Mouse (Mus musculus): ENCODE measurements around the gene Sord. TPM values are rescaled to one million over a fixed set of nuclear protein-coding genes. Genes with fewer than 3 reads are reported as not detected.

Sord gene
- polyA plus RNA-seq, 1 experiment from 2014 or later = 68.1 TPM

GRCm38 (mm10) chr2:122309647-122310046 is 75.1 kb downstream of the Sord start:
- WGBS = 40% methylated on average over 3 of the region's 3 CpGs
- Histone ChIP-seq H3K4me3 (replicated peaks) (no peak overlapping the region), H3K27ac (no peak overlapping the region), H3K4me2 (replicated peaks) (no peak overlapping the region), H3K27me3 (replicated peaks) (peaks cover 62% of the 10 kb centered on the region), H3K9ac (no peak overlapping the region), H3K9me3 (no peaks in the 10 kb centered on the region), H3K4me1 (replicated peaks) (peaks cover 11% of the 10 kb centered on the region), H3K36me3 (no peaks in the 10 kb centered on the region)
- ATAC-seq = no peak

- no peak for ATAC-seq
- Histone ChIP-seq H3K36me3 (no peaks in the 10 kb centered on the region), H3K9ac (no peak overlapping the region), H3K9me3 (no peaks in the 10 kb centered on the region), H3K27ac (no peak overlapping the region), H3K4me1 (replicated peaks) (peaks cover 11% of the 10 kb centered on the region), H3K4me2 (replicated peaks) (no peak overlapping the region), H3K4me3 (replicated peaks) (no peak overlapping the region), H3K27me3 (replicated peaks) (peaks cover 56% of the 10 kb centered on the region)
- 65% methylated on average over 2 of the region's 2 CpGs for WGBS
These were observed 77.0 kb downstream of the Sord start for GRCm38 (mm10) chr2:122311561-122311960.

GRCm38 (mm10) chr2:122312722-122313417 is 78.3 kb downstream of the Sord start:
- peaks cover 11% of the 10 kb centered on the region for H3K4me1 ChIP-seq (replicated peaks)
- peak overlapping the region; percentile 69 for H3K4me2 ChIP-seq (replicated peaks)
- 4% methylated on average over 27 of the region's 27 CpGs for WGBS
- no peaks in the 10 kb centered on the region for H3K9me3 ChIP-seq
- H3K4me3 ChIP-seq (replicated peaks) = peak overlapping the region; percentile 29
- peaks cover 47% of the 10 kb centered on the region for H3K27me3 ChIP-seq (replicated peaks)
- H3K27ac ChIP-seq = no peak overlapping the region
- peak; percentile 72 for ATAC-seq
- no peaks in the 10 kb centered on the region for H3K36me3 ChIP-seq
- no peak overlapping the region for H3K9ac ChIP-seq

- H3K4me3 ChIP-seq (replicated peaks) = peak within 1 kb of the TSS; percentile 29
- ATAC-seq = peak; percentile 62
- H3K27ac ChIP-seq = no peak within 1 kb of the TSS
- peaks cover 11% of the 10 kb centered on the region for H3K4me1 ChIP-seq (replicated peaks)
- H3K4me2 ChIP-seq (replicated peaks) = peak within 1 kb of the TSS; percentile 69
- H3K9ac ChIP-seq = no peak within 1 kb of the TSS
- WGBS = 4% methylated on average over 24 of the region's 24 CpGs
- peaks cover 45% of the 10 kb centered on the region for H3K27me3 ChIP-seq (replicated peaks)
- no peaks in the 10 kb centered on the region for H3K9me3 ChIP-seq
- H3K36me3 ChIP-seq = no peaks in the 10 kb centered on the region
These were observed 79.0 kb downstream of the Sord start, which contains the start of gene Duoxa1 for GRCm38 (mm10) chr2:122313536-122313935. Gene Duoxa1, minus strand, starts transcription at chr2:122313730.

Other genes starting within 250 kb of the Sord start
- gene Eif3j1, start 206.2 kb upstream of the Sord start, polyA plus RNA-seq (2015; fragmentation: Nextera tagmentation; extraction: Ambion mirVana) = 9.6 and 10.6 TPM in 2 replicates
- 8.5 TPM in 2 replicates for gene Spg11, start 116.4 kb upstream of the Sord start, polyA plus RNA-seq (2015; fragmentation: Nextera tagmentation; extraction: Ambion mirVana)
- 367 and 406 TPM in 2 replicates for gene B2m, start 87.1 kb upstream of the Sord start, polyA plus RNA-seq (2015; fragmentation: Nextera tagmentation; extraction: Ambion mirVana)
- gene Trim69, start 74.0 kb upstream of the Sord start, polyA plus RNA-seq (2015; fragmentation: Nextera tagmentation; extraction: Ambion mirVana) = 0.09 TPM in 1 of 2 replicates, not detected in the other
- gene Patl2, start 48.6 kb upstream of the Sord start, polyA plus RNA-seq (2015; fragmentation: Nextera tagmentation; extraction: Ambion mirVana) = not detected in 2 replicates
- not detected in 2 replicates for gene Terb2, start 48.5 kb upstream of the Sord start, polyA plus RNA-seq (2015; fragmentation: Nextera tagmentation; extraction: Ambion mirVana)
- gene Duox2, start 63.7 kb downstream of the Sord start, polyA plus RNA-seq (2015; fragmentation: Nextera tagmentation; extraction: Ambion mirVana) = 0.08 TPM in 1 of 2 replicates, not detected in the other
- 0.14 and 0.25 TPM in 2 replicates for gene Duoxa2, start 64.2 kb downstream of the Sord start, polyA plus RNA-seq (2015; fragmentation: Nextera tagmentation; extraction: Ambion mirVana)
- not detected in 2 replicates for gene Duoxa1, start 79.0 kb downstream of the Sord start, polyA plus RNA-seq (2015; fragmentation: Nextera tagmentation; extraction: Ambion mirVana)
- 0.03 and 0.08 TPM in 2 replicates for gene Duox1, start 80.9 kb downstream of the Sord start, polyA plus RNA-seq (2015; fragmentation: Nextera tagmentation; extraction: Ambion mirVana)
- gene Shf, start 134.4 kb downstream of the Sord start, polyA plus RNA-seq (2015; fragmentation: Nextera tagmentation; extraction: Ambion mirVana) = 2.7 and 3.6 TPM in 2 replicates
- 63.2 and 66.0 TPM in 2 replicates for gene Slc28a2, start 191.7 kb downstream of the Sord start, polyA plus RNA-seq (2015; fragmentation: Nextera tagmentation; extraction: Ambion mirVana)

Measured in intestine, embryonic 15.5 days (tissue).